Mouse (Mus musculus): Measurements from ENCODE around the gene AC141477.1. TPM values are rescaled to one million over a fixed set of nuclear protein-coding genes. Genes with fewer than 3 reads are reported as not detected.

The AC141477.1 gene
- polyA plus RNA-seq, 1 experiment from 2014 or later, result not detected

- ATAC-seq, result no peak
- Histone ChIP-seq H3K4me3 (ENCODE audit: low read depth, low read length) (no peak overlapping the region), H3K36me3 (ENCODE audit: control insufficient read depth, insufficient read depth) (no peaks in the 10 kb centered on the region), H3K4me1 (replicated peaks; ENCODE audit: control insufficient read depth, insufficient read depth, low read length) (peaks cover 4% of the 10 kb centered on the region; the same call in 1 of the 2 replicates), H3K27ac (ENCODE audit: low read depth, low read length) (no peak overlapping the region), H3K9me3 (ENCODE audit: control insufficient read depth) (no peaks in the 10 kb centered on the region), H3K4me2 (replicated peaks; ENCODE audit: low read depth) (no peak overlapping the region), H3K27me3 (replicated peaks; ENCODE audit: control insufficient read depth, insufficient read depth, low read length) (no peaks in the 10 kb centered on the region), H3K9ac (ENCODE audit: low read depth, low read length) (no peak overlapping the region)
- no peak for TF ChIP-seq CTCF (IDR thresholded peaks at IDR 0.05; ENCODE audit: low read depth)
- WGBS, result 72% methylated on average over 15 of the region's 15 CpGs
These were observed 7.4 kb upstream of the AC141477.1 start for GRCm38 (mm10) chr10:76447406-76448229.

DNA sequence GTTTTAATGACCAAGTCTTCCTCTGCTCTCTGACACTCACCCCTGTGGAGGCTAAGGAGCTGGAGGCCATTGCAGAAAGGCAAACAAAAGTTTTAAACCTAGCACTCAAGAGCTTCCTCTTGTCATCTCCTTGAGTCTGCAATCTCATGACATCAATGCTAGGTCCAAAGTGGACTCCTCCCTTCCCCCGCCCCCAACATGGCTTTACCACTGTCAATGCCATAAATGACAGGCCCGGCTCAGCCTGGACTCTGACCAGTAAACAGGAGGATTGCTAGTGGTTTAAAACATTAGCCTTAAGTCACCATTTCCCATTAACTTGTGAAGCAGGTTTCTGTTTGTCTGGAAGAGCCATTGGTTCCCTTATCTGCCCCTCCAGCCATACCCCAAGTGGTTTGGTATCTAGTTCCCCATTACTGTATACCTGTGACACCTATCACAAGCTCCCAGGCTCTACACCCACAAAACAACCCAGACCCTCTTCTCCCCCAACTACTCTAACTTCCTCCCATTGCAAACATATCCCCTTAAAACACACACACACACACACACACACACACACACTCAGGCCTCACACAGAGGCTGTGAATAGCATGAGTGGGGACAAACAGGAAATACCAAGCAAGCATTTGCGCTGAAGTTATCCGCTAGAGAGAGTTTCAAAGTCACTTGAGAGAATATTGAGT, 5.9 kb upstream of the AC141477.1 start:
- WGBS, result 51% methylated on average over 4 of the region's 4 CpGs
- no peaks in the 10 kb centered on the region for H3K27me3 ChIP-seq (replicated peaks; ENCODE audit: control insufficient read depth, insufficient read depth, low read length)
- H3K4me3 ChIP-seq (ENCODE audit: low read depth, low read length), result no peak overlapping the region
- H3K27ac ChIP-seq (ENCODE audit: low read depth, low read length), result peak overlapping the region; percentile 70
- peaks cover 4% of the 10 kb centered on the region; the same call in 1 of the 2 replicates for H3K4me1 ChIP-seq (replicated peaks; ENCODE audit: control insufficient read depth, insufficient read depth, low read length)
- H3K9ac ChIP-seq (ENCODE audit: low read depth, low read length), result no peak overlapping the region
- no peaks in the 10 kb centered on the region for H3K36me3 ChIP-seq (ENCODE audit: control insufficient read depth, insufficient read depth)
- peak; percentile 38 for ATAC-seq
- H3K4me2 ChIP-seq (replicated peaks; ENCODE audit: low read depth), result no peak overlapping the region
- TF ChIP-seq CTCF (IDR thresholded peaks at IDR 0.05; ENCODE audit: low read depth), result no peak
- H3K9me3 ChIP-seq (ENCODE audit: control insufficient read depth), result no peaks in the 10 kb centered on the region

- Histone ChIP-seq H3K27ac (ENCODE audit: low read depth, low read length) (peak within 1 kb of the TSS; percentile 97), H3K27me3 (replicated peaks; ENCODE audit: control insufficient read depth, insufficient read depth, low read length) (no peaks in the 10 kb centered on the region), H3K9me3 (ENCODE audit: control insufficient read depth) (no peaks in the 10 kb centered on the region), H3K4me2 (replicated peaks; ENCODE audit: low read depth) (peak within 1 kb of the TSS; percentile 83), H3K36me3 (ENCODE audit: control insufficient read depth, insufficient read depth) (peaks cover 23% of the 10 kb centered on the region), H3K9ac (ENCODE audit: low read depth, low read length) (peak within 1 kb of the TSS; percentile 76), H3K4me1 (replicated peaks; ENCODE audit: control insufficient read depth, insufficient read depth, low read length) (peaks cover 4% of the 10 kb centered on the region; the same call in 1 of the 2 replicates), H3K4me3 (ENCODE audit: low read depth, low read length) (peak within 1 kb of the TSS; percentile 94)
- WGBS, result under 1% methylated on average over 77 of the region's 78 CpGs
- TF ChIP-seq CTCF (IDR thresholded peaks at IDR 0.05; ENCODE audit: low read depth), result peak; percentile 90
- peak; percentile 98 for ATAC-seq
These were observed 2.2 kb upstream of the AC141477.1 start, which contains the start of gene Pcnt for GRCm38 (mm10) chr10:76442178-76443088. Gene Pcnt, minus strand, starts transcription at chr10:76442786.

DNA sequence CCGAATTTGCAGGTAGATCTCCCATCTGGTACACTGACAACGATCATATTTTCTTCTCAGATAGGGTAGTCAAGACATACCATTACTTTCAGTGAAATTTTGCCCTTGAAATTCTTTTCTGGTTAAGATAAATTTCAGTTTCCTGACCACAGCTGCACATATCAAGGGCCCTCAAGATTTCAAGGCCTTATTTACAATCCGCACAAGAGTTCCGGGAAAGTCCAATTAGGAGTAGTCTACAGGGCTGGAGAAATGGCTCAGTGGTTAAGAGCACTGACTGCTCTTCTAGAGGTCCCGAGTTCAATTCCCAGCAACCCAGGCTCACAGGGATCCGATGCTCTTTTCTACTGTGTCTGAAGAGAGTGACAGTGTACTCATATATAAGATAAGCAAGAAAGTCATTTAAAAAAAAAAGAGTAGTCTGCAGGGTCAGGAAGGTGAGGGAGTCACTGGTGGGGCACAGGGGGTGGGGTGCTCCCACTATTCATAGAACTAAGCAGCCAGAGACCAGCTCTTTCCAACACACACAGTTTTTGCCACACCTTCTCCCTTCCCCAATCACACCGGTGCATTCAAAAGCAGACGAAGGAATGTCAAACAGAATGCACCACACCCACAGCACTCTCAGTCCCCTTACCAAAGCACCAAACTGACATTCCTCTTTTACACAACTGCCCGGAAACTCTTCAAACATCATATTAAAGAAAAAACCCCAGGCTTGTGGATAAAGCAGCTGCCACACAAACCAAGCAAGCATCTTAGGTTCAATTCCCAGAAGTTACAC, 945 bp downstream of the AC141477.1 start:
- Histone ChIP-seq H3K4me2 (replicated peaks; ENCODE audit: low read depth) (no peak overlapping the region), H3K27ac (ENCODE audit: low read depth, low read length) (no peak overlapping the region), H3K36me3 (ENCODE audit: control insufficient read depth, insufficient read depth) (peaks cover 52% of the 10 kb centered on the region), H3K27me3 (replicated peaks; ENCODE audit: control insufficient read depth, insufficient read depth, low read length) (no peaks in the 10 kb centered on the region), H3K9me3 (ENCODE audit: control insufficient read depth) (no peaks in the 10 kb centered on the region), H3K4me1 (replicated peaks; ENCODE audit: control insufficient read depth, insufficient read depth, low read length) (0 out of 2 replicates have a peak, but pooled peaks cover 4% of the 10 kb centered on the region), H3K9ac (ENCODE audit: low read depth, low read length) (no peak overlapping the region), H3K4me3 (ENCODE audit: low read depth, low read length) (no peak overlapping the region)
- no peak for ATAC-seq
- TF ChIP-seq CTCF (IDR thresholded peaks at IDR 0.05; ENCODE audit: low read depth), result no peak
- 78% methylated on average over 9 of the region's 9 CpGs for WGBS

DNA sequence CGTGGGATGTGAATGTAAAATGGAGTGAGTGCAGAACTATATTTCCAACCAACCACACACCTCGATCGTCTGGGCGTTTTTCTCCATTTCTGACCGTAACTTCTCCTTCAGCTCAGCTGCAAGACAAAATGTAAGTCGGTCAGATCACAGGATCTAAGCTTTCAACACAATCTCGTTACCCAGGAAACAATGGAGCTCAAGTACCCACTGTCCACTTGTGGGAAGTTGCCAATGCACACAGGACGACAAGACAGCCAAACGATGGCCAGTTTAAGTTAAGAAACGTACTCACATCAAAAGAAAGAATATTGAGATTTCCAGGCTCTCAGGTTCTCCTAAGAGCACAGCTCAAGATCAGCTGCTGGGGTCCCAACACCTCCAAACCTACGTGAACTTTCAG, 6.3 kb downstream of the AC141477.1 start:
- no peaks in the 10 kb centered on the region for H3K4me1 ChIP-seq (replicated peaks; ENCODE audit: control insufficient read depth, insufficient read depth, low read length)
- no peak overlapping the region for H3K27ac ChIP-seq (ENCODE audit: low read depth, low read length)
- TF ChIP-seq CTCF (IDR thresholded peaks at IDR 0.05; ENCODE audit: low read depth), result no peak
- peaks cover 94% of the 10 kb centered on the region for H3K36me3 ChIP-seq (ENCODE audit: control insufficient read depth, insufficient read depth)
- H3K4me2 ChIP-seq (replicated peaks; ENCODE audit: low read depth), result no peak overlapping the region
- ATAC-seq, result no peak
- no peak overlapping the region for H3K9ac ChIP-seq (ENCODE audit: low read depth, low read length)
- no peaks in the 10 kb centered on the region for H3K9me3 ChIP-seq (ENCODE audit: control insufficient read depth)
- H3K4me3 ChIP-seq (ENCODE audit: low read depth, low read length), result no peak overlapping the region
- no peaks in the 10 kb centered on the region for H3K27me3 ChIP-seq (replicated peaks; ENCODE audit: control insufficient read depth, insufficient read depth, low read length)
- WGBS, result 94% methylated on average over 11 of the region's 11 CpGs
